Mouse (Mus musculus) kidney, postnatal 0 days (tissue): ENCODE measurements around the gene Tapt1. TPM values are rescaled to one million over a fixed set of nuclear protein-coding genes. Genes with fewer than 3 reads are reported as not detected.

Experiments
- ATAC-seq: fragments of 200-750 bp; cut with Nextera tagmentation; replicated peaks from 2 replicates; pipeline ENCODE4 v1.8.0; 2017; ENCODE audit warnings: low read depth, moderate number of reproducible peaks, moderate TSS enrichment, moderate library complexity; ENCODE audit not compliant: low FRiP score
- DNase-seq: peaks from one replicate; pipeline ENCODE4 v3.0.0-alpha.2; 2016; ENCODE audit warnings: low spot score
- H3K27ac ChIP-seq: fragments of 300-500 bp; sonication (generic); 2 replicates; pipeline ENCODE4 v1.5.1; 2014; ENCODE audit warnings: mild to moderate bottlenecking
- H3K27me3 ChIP-seq: fragments of 300-500 bp; sonication (generic); 2 replicates; pipeline ENCODE4 v1.6.1; 2014; ENCODE audit warnings: low read length, mixed read lengths; ENCODE audit not compliant: insufficient read depth
- H3K36me3 ChIP-seq: fragments of 300-500 bp; sonication (generic); 2 replicates; pipeline ENCODE4 v1.6.1; 2014; ENCODE audit warnings: low read length, mixed read lengths; ENCODE audit not compliant: insufficient read depth
- H3K4me1 ChIP-seq: fragments of 300-500 bp; sonication (generic); replicated peaks from 2 replicates; pipeline ENCODE4 v1.6.1; 2014; ENCODE audit warnings: antibody characterized with exemption, low read length, mixed read lengths; ENCODE audit not compliant: insufficient read depth
- H3K4me2 ChIP-seq: fragments of 300-500 bp; sonication (generic); 2 replicates; pipeline ENCODE4 v1.6.1; 2014; ENCODE audit warnings: mild to moderate bottlenecking, low read length, moderate library complexity, mixed read lengths
- H3K4me3 ChIP-seq: fragments of 300-500 bp; sonication (generic); replicated peaks from 2 replicates; pipeline ENCODE4 v1.5.1; 2014; ENCODE audit warnings: low read depth, low read length
- H3K9ac ChIP-seq: fragments of 300-500 bp; sonication (generic); 2 replicates; pipeline ENCODE4 v1.6.1; 2014; ENCODE audit warnings: low read depth, low read length
- H3K9me3 ChIP-seq: fragments of 300-500 bp; sonication (generic); replicated peaks from 2 replicates; pipeline ENCODE4 v1.6.1; 2016; ENCODE audit warnings: low read length, inconsistent platforms, mixed read lengths
- CTCF ChIP-seq: IDR thresholded peaks from 2 replicates; pipeline ENCODE4 v1.5.1; 2016; ENCODE audit warnings: antibody characterized with exemption, low read depth, mild to moderate bottlenecking, moderate library complexity
- WGBS: fragments of 180-500 bp; shearing (Covaris S2); extraction: QIAGEN DNeasy Blood & Tissue Kit; methylation state at CpG from one replicate; pipeline ENCODE4 v1.1.7; 2014; 5-methylcytosine and 5-hydroxymethylcytosine counted together
- polyA plus RNA-seq: library from polyadenylated mRNA; unstranded; fragments of >200 nt; fragmentation: Nextera tagmentation; extraction: Ambion mirVana; gene quantifications from 2 replicates; pipeline ENCODE4 v1.2.1, GENCODE M21; 2015

The Tapt1 gene
- polyA plus RNA-seq, 1 experiment from 2014 or later: 27.4 TPM

DNA sequence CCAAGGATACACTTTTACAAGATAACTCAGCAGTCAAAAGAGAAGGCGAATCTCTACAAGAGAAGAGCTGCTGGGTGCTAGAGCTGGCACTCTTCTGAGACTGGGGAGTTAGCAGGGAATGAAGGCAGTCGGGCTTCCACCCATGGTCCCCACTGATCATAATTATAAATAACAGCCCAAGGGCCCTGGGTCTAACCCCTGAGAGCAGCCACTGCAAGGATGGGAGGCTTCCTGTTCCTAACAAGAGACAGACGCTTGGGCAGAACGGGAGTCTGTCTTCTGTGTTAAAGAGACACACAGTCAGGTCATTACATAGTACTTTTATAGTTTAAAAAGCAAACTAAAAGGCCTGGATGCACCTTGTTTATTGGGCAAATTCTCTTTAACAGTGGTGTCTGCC lies 6.6 kb downstream of the Tapt1 start:
- ATAC-seq (no peak), DNase-seq (no peak)
- Histone ChIP-seq H3K9ac (no peak overlapping the region), H3K27ac (no peak overlapping the region), H3K36me3 (peaks cover 5% of the 10 kb centered on the region; the same call in 1 of the 2 replicates), H3K9me3 (no peaks in the 10 kb centered on the region), H3K4me3 (no peak overlapping the region), H3K4me2 (no peak overlapping the region), H3K27me3 (no peaks in the 10 kb centered on the region), H3K4me1 (peaks cover 6% of the 10 kb centered on the region)
- WGBS: 59% methylated on average over 4 of the region's 4 CpGs
- no peak for TF ChIP-seq CTCF

GRCm38 (mm10) chr5:44218483-44218882 lies 7.9 kb downstream of the Tapt1 start:
- Histone ChIP-seq H3K27ac (no peak overlapping the region), H3K4me1 (no peaks in the 10 kb centered on the region), H3K27me3 (no peaks in the 10 kb centered on the region), H3K9ac (no peak overlapping the region), H3K4me3 (no peak overlapping the region), H3K4me2 (no peak overlapping the region), H3K36me3 (peaks cover 5% of the 10 kb centered on the region; the same call in 1 of the 2 replicates), H3K9me3 (no peaks in the 10 kb centered on the region)
- 77% methylated on average over 4 of the region's 4 CpGs for WGBS
- TF ChIP-seq CTCF: no peak
- ATAC-seq (no peak), DNase-seq (no peak)

DNA sequence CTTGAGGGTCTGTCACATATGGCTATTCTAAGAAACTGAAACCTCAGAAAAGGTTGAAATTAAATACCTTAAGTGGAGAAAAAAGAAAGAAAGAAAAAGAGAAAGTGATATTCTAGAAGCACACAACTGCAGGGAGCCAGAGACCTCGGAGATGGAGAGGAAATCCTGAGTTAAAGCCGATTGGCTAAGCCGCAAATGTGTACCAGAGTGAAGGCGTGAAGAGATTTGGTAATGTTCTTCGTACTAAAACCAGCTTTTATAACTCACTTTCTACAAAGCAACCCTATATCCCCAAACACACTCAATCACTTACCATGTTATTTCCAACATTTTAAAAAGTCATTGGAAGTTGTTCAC lies 8.8 kb downstream of the Tapt1 start:
- no peak for ATAC-seq
- H3K9me3 ChIP-seq: no peaks in the 10 kb centered on the region
- no peak overlapping the region for H3K4me2 ChIP-seq
- no peaks in the 10 kb centered on the region for H3K27me3 ChIP-seq
- no peaks in the 10 kb centered on the region for H3K4me1 ChIP-seq
- H3K4me3 ChIP-seq: no peak overlapping the region
- H3K9ac ChIP-seq: no peak overlapping the region
- TF ChIP-seq CTCF: no peak
- DNase-seq: peak; percentile 9
- peaks cover 5% of the 10 kb centered on the region; the same call in 1 of the 2 replicates for H3K36me3 ChIP-seq
- 48% methylated on average over 5 of the region's 5 CpGs for WGBS
- no peak overlapping the region for H3K27ac ChIP-seq

- 52% methylated on average over 8 of the region's 8 CpGs for WGBS
- Histone ChIP-seq H3K4me3 (no peak overlapping the region), H3K9me3 (no peaks in the 10 kb centered on the region), H3K4me2 (no peak overlapping the region), H3K36me3 (peaks cover 5% of the 10 kb centered on the region; the same call in 1 of the 2 replicates), H3K4me1 (no peaks in the 10 kb centered on the region), H3K27ac (no peak overlapping the region), H3K27me3 (no peaks in the 10 kb centered on the region), H3K9ac (no peak overlapping the region)
- 0 out of 2 replicates have a peak, but pooled peaks have one; percentile 9 for TF ChIP-seq CTCF
- no peak; the same call in 1 of the 2 replicates for ATAC-seq
- DNase-seq: peak; percentile 70
Measured at GRCm38 (mm10) chr5:44217041-44217684, 9.3 kb downstream of the Tapt1 start.

- Histone ChIP-seq H3K36me3 (peaks cover 5% of the 10 kb centered on the region), H3K9ac (no peak overlapping the region), H3K4me1 (no peaks in the 10 kb centered on the region), H3K27me3 (no peaks in the 10 kb centered on the region), H3K4me3 (no peak overlapping the region), H3K4me2 (no peak overlapping the region), H3K9me3 (no peaks in the 10 kb centered on the region), H3K27ac (no peak overlapping the region)
- no peak for TF ChIP-seq CTCF
- no peak for ATAC-seq
- no peak for DNase-seq
Measured at GRCm38 (mm10) chr5:44215118-44215517, 11.3 kb downstream of the Tapt1 start.

- Histone ChIP-seq H3K27me3 (no peaks in the 10 kb centered on the region), H3K27ac (no peak overlapping the region), H3K36me3 (peaks cover 13% of the 10 kb centered on the region), H3K9ac (no peak overlapping the region), H3K4me2 (no peak overlapping the region), H3K4me3 (no peak overlapping the region), H3K9me3 (no peaks in the 10 kb centered on the region), H3K4me1 (no peaks in the 10 kb centered on the region)
- DNase-seq: no peak
- 81% methylated on average over 2 of the region's 2 CpGs for WGBS
- ATAC-seq: no peak
- TF ChIP-seq CTCF: no peak
Measured at GRCm38 (mm10) chr5:44214025-44214424, 12.4 kb downstream of the Tapt1 start.

- Histone ChIP-seq H3K4me1 (no peaks in the 10 kb centered on the region), H3K9me3 (no peaks in the 10 kb centered on the region), H3K36me3 (peaks cover 13% of the 10 kb centered on the region), H3K9ac (no peak overlapping the region), H3K27ac (no peak overlapping the region), H3K4me3 (no peak overlapping the region), H3K27me3 (no peaks in the 10 kb centered on the region), H3K4me2 (no peak overlapping the region)
- WGBS: 95% methylated on average over 5 of the region's 5 CpGs
- no peak for DNase-seq
- no peak for ATAC-seq
- TF ChIP-seq CTCF: no peak
Measured at GRCm38 (mm10) chr5:44213391-44213790, 13.0 kb downstream of the Tapt1 start.
